Mouse (Mus musculus) subcutaneous adipose tissue, adult 2 months (tissue): ENCODE results near the gene Polq. TPM values are rescaled to one million over a fixed set of nuclear protein-coding genes. Genes with fewer than 3 reads are reported as not detected.

Source experiments
- polyA plus RNA-seq: library from polyadenylated mRNA; depleted of rRNA; stranded (reverse); fragments of >200 nt; gene quantifications from 2 replicates; pipeline ENCODE4 v1.2.3, GENCODE M21; 2012; ENCODE audit warnings: low replicate concordance; rRNA removed

Polq gene
- 0.16 and 0.48 TPM in 2 replicates for polyA plus RNA-seq

DNA sequence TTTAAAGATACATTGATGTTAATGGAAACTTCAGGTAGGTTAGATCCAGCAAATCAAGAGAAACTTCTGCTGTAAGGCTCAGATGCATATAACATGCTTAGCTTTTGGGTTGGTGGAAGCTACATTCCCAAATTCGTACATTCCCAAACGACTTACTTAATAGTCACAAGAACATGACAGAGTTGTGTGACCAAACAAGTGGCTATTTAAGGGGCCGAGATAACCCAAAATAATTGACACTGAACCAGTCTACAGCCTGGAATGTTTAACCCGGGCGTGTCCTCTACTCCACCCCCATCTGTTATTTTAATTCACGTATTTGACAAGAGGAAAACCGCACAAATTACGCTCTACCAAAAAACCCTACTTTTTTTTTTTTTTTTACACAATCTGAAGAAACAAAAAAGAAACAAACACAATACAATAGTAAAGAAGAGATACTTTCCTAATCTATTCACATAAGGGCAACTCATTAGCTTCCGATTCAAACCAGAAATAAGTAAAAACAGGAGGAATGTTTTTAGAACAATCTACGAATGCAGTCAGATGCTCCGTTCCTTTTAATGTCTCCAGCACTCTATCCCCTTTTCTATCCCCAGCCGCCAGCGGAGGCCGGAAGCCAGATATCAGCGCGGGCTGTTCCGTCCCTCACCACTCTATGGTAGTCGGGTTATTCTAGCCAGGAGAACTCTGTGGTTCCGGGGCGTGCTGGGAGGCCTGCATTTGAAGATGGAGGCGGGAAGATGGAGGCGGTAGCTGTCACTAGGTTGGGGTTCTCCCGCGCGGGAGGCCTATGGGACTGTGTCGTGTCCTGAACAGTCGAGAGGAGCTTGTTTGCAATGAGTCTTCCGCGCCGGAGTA, at the start of gene Polq:
Gene Polq (plus strand): TSS at position 726 of the 861 bp plus-strand sequence.

DNA sequence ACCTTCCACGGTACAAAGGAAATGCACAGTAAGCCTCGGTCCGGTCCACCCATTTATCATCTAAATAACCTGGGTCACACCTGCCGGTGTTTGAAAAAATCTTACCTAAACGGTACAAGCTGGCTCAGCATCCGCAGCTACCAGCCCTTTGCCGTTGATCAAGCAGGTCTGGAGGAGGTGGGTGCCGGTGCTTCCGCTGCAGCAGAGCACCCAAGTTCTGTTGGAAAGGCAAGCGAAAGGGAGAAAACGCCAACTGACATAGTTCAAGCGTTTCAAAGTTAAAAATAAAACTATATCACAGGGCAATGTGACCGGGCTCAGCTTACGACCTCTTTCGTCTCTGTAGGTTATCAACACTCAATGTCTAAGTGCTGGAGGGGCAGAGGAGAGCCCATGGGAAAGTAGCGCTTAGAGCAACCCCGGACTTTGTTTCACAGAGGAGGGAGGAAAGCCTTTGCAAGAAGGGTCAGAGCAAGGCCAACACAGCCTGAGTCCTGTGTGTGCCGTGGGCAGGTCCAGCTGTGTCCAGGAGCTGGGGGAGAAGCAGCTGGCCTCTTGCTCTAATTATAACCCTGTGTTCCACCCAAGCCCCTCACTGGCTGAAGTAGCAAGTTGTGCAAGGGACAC, 21.5 kb upstream of the Polq start, which contains the start of gene Fbxo40:
Gene Fbxo40 (minus strand): TSS at position 469 of the 627 bp plus-strand sequence.

Other genes with a start within 250 kb of the Polq start
- 3.3 and 15.4 TPM in 2 replicates for gene Slc15a2, start 226.8 kb upstream of the Polq start, polyA plus RNA-seq
- 2.2 and 4.3 TPM in 2 replicates for gene Iqcb1, start 183.4 kb upstream of the Polq start, polyA plus RNA-seq
- gene Eaf2, start 136.8 kb upstream of the Polq start, polyA plus RNA-seq = 0.28 and 0.76 TPM in 2 replicates
- 84.5 and 85.0 TPM in 2 replicates for gene Golgb1, start 136.6 kb upstream of the Polq start, polyA plus RNA-seq
- gene Hcls1, start 76.8 kb upstream of the Polq start, polyA plus RNA-seq = 16.9 and 21.2 TPM in 2 replicates
- gene Fbxo40, start 21.3 kb upstream of the Polq start, polyA plus RNA-seq = 0.06 and 0.37 TPM in 2 replicates